Mouse (Mus musculus) brain, embryonic 14.5 days (tissue): ENCODE measurements around the gene Eif4enif1. TPM values are rescaled to one million over a fixed set of nuclear protein-coding genes. Genes with fewer than 3 reads are reported as not detected.

ENCODE experiments used
- DNase-seq: peaks from one replicate; pipeline ENCODE4 v3.0.0-alpha.2; 2011; ENCODE audit warnings: low read depth
- CTCF ChIP-seq: fragments of 200-500 bp; IDR thresholded peaks from 2 replicates; pipeline ENCODE4 v1.5.1; 2012; ENCODE audit warnings: inconsistent platforms, mild to moderate bottlenecking, moderate library complexity, borderline replicate concordance; ENCODE audit not compliant: insufficient read depth, insufficient read length; ENCODE audit errors: extremely low read depth
- POLR2A ChIP-seq: fragments of 200-500 bp; IDR thresholded peaks from 2 replicates; pipeline ENCODE4 v1.6.1; 2012; ENCODE audit warnings: mild to moderate bottlenecking, inconsistent platforms, borderline replicate concordance; ENCODE audit not compliant: poor library complexity, insufficient read depth, insufficient read length, severe bottlenecking; ENCODE audit errors: extremely low read depth
- polyA plus RNA-seq: library from polyadenylated mRNA; depleted of rRNA; stranded (reverse); fragments of >200 nt; gene quantifications from 2 replicates; pipeline ENCODE4 v1.2.3, GENCODE M21; 2012

Eif4enif1 gene
- polyA plus RNA-seq, 1 experiment = 84.5 TPM

GRCm38 (mm10) chr11:3269241-3269640, 67.0 kb downstream of the Eif4enif1 start:
- TF ChIP-seq POLR2A = no peak
- no peak for TF ChIP-seq CTCF
- no peak for DNase-seq

DNA sequence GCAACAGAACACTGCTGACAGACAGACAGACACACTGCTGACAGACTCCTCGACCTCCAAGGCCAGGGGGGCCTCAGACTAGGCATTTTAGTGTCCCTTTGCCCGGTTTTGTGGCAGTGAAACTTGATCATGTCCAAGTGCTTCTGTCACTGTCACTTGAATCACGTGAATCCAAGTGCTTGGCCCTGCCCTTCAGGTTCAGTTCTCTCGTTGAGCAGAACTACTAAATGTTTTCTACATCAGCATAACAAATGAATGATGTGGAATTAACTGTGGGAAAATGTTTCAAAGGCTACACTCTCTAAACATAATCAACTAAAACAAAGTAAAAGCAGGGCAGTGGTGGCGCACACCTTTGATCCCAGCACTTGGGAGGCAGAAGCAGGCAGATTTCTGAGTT, 76.2 kb downstream of the Eif4enif1 start:
- no peak for DNase-seq
- TF ChIP-seq CTCF (no peak), POLR2A (no peak)

- TF ChIP-seq CTCF (no peak), POLR2A (no peak)
- DNase-seq = no peak
Observed at GRCm38 (mm10) chr11:3279729-3280128, 77.5 kb downstream of the Eif4enif1 start.

DNA sequence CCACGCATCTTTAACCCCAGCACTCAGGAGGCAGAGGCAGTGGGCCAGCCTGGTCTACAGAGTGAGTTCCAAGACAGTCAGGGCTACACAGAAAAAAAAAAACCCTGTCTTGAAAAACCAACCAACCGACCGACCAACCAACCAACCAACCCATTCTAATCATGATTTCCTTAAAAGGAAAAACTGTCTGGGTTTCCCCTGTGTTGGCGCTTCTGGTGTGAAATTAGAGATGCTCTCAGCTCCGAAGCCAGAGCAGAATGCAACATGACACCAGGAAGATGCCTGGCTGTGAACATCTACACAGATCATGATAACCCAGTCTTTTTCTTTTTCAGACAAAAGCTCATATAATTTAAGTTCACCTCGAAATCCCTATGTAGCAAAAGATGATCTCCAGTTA, 80.7 kb downstream of the Eif4enif1 start:
- no peak for DNase-seq
- TF ChIP-seq POLR2A (no peak), CTCF (no peak)

GRCm38 (mm10) chr11:3283645-3284044, 81.5 kb downstream of the Eif4enif1 start:
- DNase-seq = no peak

GRCm38 (mm10) chr11:3285940-3286339, 83.7 kb downstream of the Eif4enif1 start:
- TF ChIP-seq CTCF (no peak), POLR2A (no peak)
- no peak for DNase-seq

More at GRCm38 (mm10) chr11:3283645-3284044, 81.5 kb downstream of the Eif4enif1 start:
- no peak for TF ChIP-seq CTCF
- TF ChIP-seq POLR2A = no peak

GRCm38 (mm10) chr11:3287131-3287530, 84.9 kb downstream of the Eif4enif1 start:
- peak; percentile 79 for DNase-seq
- TF ChIP-seq POLR2A (no peak), CTCF (no peak)

- no peak for TF ChIP-seq CTCF
- TF ChIP-seq POLR2A = no peak
- no peak for DNase-seq
Observed at GRCm38 (mm10) chr11:3287921-3288320, 85.7 kb downstream of the Eif4enif1 start.

DNA sequence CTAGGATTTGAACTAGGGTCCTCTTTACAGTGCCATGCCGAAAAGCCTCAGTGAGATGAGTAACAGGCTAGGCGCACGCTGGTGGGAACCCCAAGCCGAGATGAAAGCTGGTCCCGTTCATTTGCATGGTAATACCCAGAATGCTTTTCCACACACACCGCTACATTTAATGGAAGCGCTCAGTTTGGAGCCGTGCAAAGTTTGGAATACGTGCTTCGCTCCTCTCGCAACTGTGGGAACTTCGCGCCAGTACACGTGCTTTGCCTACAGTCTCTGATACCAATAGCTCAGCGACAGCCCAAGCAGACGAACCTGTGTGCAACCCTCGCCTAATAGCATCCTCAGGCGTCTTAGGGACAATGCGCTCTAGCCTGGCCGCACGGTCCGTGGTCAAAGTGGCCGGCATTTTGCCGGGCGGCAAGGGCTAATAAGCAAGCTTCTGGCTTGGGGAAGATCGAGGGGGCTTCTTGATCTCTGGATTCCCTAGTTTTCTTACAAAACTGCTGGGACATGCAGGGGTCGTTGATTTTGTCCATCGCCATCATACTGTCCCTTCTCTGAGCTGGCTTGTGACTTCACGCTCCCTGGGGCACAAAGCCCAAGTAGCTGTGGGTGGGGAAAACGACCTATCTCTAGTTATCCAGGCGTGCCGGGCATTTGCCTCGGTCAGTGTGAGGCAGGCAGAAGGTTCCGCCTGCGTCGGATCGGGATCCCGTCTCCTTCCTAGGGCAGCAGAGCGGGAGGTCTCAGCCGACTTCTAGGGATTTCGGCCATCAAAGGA, 86.5 kb downstream of the Eif4enif1 start, which contains the start of gene Patz1:
Gene Patz1, plus strand, starts transcription at position 354 of the 781 bp plus-strand sequence.
- peak; percentile 85 for DNase-seq
- TF ChIP-seq CTCF (no peak), POLR2A (peak; percentile 26; the same call in 1 of the 2 replicates)

- peak; percentile 75; the same call in 1 of the 2 replicates for TF ChIP-seq POLR2A
- no peak for TF ChIP-seq CTCF
Observed at GRCm38 (mm10) chr11:3289302-3289802, 87.2 kb downstream of the Eif4enif1 start.

GRCm38 (mm10) chr11:3289803-3290639, 87.8 kb downstream of the Eif4enif1 start:
- peak; percentile 97 for DNase-seq
- TF ChIP-seq CTCF (peak; percentile 76), POLR2A (peak; percentile 85)

More at GRCm38 (mm10) chr11:3289302-3289802, 87.2 kb downstream of the Eif4enif1 start:
- peak; percentile 98 for DNase-seq

GRCm38 (mm10) chr11:3290640-3291310, 88.6 kb downstream of the Eif4enif1 start:
- DNase-seq = peak; percentile 76
- TF ChIP-seq CTCF (no peak), POLR2A (0 out of 2 replicates have a peak, but pooled peaks have one; percentile 18)
